Mouse (Mus musculus): ENCODE measurements around the gene Zcchc2. TPM values are rescaled to one million over a fixed set of nuclear protein-coding genes. Genes with fewer than 3 reads are reported as not detected.

Gene Zcchc2
- polyA plus RNA-seq, 1 experiment from 2014 or later = 5.3 TPM

DNA sequence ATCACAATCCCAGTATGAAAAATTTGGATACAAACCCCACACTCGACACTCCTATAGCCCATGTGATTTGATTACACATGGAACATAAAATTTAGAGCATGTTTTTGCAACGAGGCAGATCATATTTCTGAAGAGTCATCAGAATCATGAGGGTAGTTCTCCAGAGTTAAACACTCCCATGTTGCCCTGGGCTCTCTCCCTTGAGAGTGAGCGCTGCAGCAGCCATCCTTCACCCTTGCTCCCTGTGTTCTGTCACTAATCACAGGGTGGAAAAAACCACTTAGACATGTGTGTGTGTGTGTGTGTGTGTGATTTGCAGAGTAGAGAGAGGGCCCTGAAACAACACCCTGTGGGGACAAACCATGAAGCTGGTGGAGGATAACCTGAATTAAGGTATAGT, 2.0 kb upstream of the Zcchc2 start:
- no peak for DNase-seq (ENCODE audit: low spot score)

DNA sequence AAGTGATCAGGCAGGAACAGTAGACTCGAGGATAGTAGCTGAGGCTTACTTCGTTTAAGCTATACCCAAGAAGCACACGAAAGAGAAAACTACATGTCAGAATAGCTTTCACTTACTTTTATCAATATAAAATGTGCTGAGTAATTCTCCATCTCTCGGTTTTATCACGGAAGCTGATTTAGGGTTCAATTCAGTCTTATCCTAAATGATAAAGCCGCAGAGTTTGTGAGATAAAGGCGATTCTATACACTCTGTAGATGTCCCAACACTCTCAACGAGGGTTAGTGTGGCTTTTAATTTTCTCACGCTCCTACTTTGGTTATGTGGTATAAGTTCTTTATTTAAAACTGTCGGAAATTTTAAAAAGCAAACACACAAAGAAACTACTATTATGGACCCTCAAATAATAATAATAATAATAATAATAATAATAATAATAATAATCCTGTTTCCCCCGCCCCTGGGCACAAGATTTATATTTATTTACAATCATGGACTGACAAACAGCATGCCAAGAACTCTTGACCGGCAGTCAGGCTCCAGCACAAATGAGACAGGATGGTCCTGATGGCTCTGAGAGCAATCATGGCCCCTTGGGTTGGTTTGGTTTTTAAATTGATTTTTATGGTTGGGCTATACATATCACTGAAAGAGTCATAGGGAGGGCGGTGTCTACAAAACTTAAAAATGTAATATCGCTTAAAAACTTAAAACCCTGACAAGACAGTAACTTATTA, 1.1 kb upstream of the Zcchc2 start:
- DNase-seq (ENCODE audit: low spot score) = peak; percentile 9

DNA sequence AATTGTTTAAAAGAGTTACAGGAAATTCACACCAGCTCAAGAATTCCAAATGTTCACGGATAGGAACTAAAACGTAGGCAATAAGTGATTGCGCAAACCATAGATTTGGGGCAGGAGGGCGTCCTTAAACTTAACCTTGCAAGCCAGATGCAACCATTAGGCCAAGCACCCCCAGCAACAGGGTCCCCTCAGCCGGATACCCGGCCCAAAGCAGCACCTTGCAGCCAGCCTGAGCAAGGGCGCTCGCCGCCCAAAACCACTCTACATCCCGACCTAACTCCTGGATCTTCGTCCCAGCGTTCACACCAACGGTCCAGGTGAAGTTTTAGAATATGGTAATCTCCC, 594 bp upstream of the Zcchc2 start:
- no peak for DNase-seq (ENCODE audit: low spot score)

DNA sequence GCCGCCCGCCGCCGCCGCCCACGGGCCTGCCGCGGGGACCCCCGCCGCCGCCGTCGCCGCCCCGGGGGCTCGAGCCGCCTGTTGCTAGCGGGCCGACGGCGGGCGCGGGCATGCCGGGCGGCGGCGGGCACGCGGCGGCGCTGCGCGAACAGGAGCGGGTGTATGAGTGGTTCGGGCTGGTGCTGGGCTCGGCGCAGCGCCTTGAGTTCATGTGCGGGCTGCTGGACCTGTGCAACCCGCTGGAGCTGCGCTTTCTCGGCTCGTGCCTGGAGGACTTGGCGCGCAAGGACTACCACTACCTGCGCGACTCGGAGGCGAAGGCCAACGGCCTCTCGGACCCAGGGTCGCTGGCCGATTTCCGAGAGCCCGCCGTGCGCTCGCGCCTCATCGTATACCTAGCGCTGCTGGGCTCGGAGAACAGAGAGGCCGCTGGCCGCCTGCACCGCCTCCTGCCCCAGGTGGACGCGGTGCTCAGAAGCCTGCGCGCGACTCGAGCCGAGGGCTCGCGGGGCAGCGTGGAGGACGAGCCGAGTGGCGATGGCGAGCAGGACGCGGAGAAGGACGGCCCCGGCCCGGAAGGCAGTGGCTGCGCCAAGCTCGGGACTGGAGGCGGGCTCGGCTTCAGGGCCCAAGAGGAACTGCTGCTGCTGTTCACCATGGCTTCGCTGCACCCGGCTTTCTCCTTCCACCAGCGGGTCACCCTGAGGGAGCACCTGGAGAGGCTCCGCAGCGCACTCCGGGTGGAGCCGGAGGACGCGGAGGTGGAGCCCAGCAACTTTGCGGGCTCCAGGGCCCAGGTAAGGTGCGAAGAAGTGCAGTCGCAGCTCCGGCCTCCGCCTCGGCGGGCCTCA, 930 bp downstream of the Zcchc2 start:
- peak; percentile 66 for DNase-seq (ENCODE audit: low spot score)

DNA sequence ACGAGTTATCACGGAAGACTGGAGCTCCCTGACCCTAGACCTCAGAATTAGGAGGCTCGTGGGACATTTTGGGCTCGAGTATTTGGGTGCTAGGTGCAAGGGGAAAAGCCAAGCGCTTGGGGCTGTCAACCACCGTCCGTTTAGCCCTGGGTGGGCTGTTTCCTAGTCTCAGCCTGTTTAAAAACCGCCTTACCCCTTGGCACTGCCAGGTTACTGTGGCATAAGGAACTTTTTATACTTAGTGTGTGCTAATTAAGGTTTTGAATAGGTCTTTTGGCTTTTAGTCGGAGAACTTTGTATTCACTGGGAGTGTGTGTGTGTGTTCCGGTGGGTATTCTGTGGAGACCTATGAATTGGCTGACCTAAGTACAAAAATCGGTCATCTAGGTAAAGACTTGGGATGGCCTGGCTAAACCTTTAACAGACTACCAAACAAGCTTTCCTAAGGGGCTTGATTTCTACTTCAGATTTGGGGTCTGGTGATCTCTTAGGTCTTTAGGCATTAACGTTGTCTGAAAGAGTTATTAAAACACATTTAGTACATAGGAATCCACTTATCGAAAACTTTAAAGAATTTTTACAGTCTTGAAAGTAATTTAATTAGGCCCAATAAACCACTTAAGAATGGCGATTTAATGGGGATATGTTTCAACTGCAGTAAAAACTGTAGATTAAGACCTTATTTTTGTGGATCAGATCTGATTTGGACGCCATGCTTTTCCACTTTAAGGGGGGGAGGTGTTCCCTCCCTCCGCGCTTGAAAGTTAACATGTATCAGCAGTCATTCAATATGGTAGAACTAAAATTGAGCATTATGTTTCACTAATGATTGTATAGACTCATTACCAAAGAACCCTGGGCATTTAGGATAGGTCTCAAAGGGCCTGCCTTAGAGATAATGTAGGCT, 2.0 kb downstream of the Zcchc2 start:
- DNase-seq (ENCODE audit: low spot score) = peak; percentile 7

DNA sequence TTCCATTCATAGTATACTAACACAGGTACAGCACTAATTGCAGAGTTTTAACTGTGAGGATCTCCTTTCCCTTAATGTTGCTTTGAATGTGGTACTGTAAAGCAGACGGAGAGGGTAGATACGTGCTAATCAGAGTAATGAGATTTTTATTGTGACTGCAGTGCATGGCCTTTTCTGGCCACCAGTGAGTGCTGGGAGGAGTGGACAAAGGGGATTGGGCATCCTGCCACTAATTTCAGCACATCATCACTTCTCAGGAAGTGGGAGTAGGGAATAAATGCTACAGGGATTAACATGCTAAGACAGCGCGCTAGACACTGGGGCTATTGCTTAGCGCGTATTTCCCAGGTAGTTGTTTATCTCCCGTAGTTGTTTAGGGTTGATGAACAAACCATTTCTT, 3.0 kb downstream of the Zcchc2 start:
- peak; percentile 6 for DNase-seq (ENCODE audit: low spot score)

DNA sequence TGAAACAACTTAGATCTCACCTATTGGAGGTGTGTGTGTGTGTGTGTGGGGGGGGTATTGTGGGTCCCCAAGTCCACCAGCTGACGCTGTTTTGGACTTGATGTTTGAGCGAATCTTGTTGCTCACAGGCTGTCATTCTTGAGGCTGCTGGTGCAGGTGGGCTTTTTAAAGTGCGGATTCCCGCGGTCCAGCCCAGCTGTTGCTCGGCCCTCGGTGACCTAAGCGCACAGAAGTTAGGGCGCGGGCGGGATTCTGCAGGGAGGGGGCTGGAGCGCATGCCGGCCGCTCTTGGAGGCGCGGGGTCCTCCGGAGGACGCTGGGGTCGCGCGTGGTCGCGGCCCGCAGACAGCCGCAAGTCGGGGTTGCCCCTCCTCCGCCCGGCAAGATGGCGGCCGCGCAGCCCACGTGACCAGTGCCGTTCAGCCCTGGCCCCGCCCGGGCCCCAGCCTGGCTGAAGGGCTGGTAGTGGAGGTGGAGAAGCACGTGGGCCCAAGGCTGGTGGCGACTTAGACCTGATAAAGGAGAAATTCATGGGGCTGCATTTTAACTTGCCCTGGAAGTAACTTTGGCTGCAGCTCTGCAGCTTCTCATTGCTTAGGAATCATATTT, 3.5 kb downstream of the Zcchc2 start:
- DNase-seq (ENCODE audit: low spot score) = peak; percentile 83

DNA sequence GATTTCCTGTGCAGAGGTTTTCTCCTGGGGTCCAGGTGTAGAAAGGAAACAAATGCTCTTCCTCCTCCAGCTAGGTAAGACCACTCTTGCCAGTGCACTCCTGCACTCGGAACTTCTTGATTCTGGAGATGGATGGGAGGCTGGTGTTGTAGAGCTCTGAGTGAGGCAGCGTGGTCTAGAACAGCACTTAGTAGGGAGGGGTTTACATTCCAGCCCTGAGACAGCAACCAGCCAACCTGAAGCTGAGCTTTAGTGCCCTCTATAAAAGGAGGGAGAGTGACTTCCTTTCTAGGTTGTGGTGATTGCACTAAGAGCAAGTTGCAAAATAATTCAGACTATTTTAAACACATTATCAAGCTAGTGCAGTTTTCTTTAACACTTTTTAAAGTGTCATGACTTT, 5.8 kb downstream of the Zcchc2 start:
- no peak for DNase-seq (ENCODE audit: low spot score)

DNA sequence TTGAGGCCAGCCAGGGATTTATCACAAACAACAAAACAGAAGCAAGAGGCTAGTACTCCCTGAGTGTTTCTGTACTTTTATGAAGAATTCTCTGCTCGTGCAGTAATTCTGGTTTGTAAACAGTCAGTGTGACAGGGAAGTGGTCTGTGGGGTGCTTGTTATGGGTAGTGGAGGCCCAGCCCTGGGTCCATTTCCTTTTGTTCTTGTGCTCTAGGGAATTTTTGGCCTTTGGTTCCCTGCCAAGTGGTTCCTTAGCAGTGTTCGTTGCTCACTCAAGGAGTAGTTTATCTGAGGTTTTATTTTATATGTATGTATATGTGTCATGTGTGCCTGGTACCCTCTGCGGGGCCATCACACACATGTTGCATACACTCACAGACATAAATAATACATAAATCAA, 7.1 kb downstream of the Zcchc2 start:
- DNase-seq (ENCODE audit: low spot score) = no peak

DNA sequence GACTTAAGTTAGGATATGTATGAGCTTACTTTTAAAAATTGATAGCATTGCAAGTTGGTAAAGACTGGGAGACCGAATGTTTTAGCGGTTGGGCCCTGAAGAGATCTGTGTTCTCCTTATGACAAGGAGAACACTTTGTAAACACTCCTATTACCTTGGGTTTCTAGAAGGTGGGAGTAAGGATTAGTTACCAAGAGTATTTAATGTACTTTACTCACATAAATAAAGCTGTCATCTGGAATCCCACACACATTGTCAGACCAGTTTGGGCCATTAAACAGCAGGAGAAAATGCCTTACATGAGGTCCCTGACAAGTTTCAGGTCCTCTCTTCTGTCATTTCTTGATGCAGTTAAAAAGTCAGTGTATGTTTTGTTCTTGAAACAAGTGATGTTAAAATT, 9.6 kb downstream of the Zcchc2 start:
- DNase-seq (ENCODE audit: low spot score) = no peak

DNA sequence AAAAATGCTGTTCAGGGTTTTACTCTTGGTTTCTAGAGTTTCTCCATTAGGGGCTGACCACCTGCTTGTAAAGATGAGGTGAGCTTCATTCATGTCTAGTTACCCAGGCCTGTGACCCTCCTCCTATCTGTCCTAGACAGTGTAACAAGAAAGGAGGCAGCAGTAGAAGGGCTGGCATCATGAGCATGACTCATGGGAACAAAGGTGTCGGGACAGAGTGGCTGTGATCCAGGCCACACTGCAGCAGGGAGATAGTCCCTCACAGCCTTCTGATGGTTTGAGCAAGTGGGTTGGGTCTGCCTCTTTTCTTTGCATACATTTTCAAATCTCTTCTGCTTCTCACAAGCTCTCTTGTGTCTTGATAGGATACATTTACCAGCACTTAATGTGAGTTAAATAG, 17.4 kb downstream of the Zcchc2 start:
- DNase-seq (ENCODE audit: low spot score) = no peak

DNA sequence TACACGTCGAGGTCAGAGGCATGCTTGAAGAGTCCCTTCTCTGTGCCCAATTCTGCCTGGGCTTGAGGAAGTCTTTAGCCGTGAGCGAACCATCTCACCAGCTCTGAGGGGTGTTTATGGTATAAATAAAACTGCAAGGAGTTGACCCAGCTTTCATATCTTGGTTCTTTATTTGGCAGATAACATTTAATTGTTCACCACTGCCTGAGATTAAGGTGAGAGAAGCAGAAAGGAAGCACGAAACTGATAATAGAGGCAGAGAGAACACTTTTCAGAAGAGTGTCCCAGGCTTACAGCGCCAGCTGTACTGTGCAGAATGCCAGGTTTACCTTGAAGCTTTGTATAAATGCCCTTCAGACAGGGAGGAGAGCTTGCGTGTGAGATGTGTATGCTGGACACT, 20.9 kb downstream of the Zcchc2 start:
- no peak for DNase-seq (ENCODE audit: low spot score)

DNA sequence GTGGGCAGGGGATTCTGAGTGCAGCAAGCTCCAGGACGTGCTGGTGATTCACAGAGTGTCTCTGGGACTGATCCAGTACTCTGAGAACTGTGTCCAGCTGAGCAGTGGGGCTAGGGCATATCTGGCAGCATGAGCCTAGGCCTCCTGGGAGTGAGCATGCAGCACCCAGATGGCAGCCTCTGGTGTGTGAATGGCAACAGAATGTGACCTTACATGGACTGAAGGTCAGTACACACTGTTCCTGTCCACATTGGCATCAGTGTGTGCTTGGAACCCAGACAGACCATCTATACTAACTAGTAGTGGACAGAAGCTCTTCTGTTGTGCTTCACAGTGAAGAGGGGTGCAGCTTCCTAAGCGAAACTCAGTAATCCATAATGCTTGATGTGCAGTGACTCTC, 23.6 kb downstream of the Zcchc2 start:
- DNase-seq (ENCODE audit: low spot score) = no peak

DNA sequence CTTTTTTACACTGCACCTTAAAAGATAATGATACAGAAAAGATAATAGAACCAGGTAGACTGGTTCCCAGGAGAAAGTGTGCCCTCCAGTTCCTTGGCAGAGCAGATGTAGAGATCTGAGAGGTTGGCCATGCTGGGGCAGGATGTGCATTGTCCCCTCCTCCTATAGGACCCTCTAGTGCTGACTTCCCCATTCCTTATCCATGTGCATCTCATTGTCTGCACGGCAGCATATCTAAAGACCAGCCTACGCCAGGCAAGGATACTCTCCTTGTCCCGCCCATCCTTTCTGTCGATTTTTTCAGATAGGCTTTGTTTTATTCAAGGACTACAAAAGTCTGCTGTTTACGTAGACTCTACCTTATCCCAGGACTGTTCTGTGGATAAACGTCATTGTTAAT, 26.1 kb downstream of the Zcchc2 start:
- DNase-seq (ENCODE audit: low spot score) = no peak

DNA sequence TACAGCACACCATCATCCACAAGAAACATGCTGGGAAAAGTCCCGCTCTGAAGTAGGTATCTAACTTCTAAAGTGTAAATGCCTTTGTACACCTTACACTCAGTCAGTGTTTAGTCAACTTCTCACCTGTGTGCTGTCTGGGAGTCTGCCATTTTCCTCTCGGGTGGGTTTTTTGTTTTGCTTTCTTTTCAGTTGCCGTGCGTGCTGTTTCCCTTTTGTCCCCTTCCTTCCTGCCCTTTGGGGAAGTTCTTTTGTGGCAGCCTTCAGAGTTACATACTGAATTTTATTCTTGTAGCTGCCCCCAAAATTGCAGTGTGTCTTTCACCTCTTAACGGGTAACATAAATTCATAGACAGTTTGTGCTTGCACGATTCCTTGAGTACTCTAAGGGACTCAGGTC, 29.6 kb downstream of the Zcchc2 start:
- peak; percentile 34 for DNase-seq (ENCODE audit: low spot score)

DNA sequence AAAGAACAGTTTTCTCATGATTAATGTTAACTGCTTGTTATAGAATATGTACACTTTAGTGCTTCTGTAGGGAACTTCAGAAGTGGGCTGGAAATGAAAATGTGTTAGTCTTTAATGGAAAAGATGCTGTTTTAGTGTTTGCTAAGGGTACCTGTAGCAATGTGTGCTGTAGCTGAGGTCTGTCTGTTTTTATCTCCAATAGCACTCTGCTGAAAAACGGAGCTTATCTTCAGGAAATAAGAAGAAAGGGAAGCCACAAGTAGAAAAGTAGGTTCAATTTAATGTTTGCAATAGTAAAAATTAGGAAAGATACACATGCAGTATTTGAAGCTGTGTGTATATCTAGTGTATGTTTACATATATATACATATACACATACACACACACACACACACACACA, 32.8 kb downstream of the Zcchc2 start:
- DNase-seq (ENCODE audit: low spot score) = no peak

DNA sequence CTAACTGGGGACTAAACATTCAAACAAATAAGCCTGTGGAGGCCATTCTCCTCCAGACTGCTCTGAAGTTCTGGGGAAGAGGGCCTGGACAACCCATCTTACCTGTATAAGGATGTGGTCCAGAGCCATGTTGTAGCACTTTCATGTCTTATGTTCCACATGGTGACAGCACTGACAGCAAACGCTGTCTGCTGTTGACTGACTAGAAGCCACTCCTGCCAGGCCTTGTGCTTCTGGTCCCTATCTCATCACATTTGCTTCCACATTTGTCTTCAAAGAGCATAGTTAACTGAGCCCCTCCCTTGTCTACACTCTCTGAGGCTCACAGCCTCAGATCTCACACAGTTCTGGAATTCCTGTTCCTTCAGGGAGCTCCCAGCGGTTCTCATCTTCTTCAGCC, 34.0 kb downstream of the Zcchc2 start:
- DNase-seq (ENCODE audit: low spot score) = no peak

DNA sequence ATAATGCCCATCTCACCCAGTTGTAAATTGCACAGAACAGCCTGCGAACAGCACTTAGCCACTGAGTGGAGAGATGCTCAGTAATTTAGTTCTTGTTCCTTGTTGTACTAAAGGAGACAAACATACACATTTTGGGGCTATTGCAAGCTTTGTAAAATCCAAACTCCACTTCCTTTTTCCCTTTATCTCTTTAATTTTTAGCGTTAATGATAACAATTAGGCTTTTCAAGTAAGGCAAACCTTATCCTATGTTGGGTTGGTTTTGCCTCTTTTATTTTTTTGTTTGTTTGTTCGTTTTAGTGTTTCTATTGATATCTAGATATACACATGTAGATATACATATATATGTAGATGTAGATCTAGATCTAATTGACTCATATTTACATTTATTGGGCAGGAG, 34.6 kb downstream of the Zcchc2 start:
- no peak for DNase-seq (ENCODE audit: low spot score)

DNA sequence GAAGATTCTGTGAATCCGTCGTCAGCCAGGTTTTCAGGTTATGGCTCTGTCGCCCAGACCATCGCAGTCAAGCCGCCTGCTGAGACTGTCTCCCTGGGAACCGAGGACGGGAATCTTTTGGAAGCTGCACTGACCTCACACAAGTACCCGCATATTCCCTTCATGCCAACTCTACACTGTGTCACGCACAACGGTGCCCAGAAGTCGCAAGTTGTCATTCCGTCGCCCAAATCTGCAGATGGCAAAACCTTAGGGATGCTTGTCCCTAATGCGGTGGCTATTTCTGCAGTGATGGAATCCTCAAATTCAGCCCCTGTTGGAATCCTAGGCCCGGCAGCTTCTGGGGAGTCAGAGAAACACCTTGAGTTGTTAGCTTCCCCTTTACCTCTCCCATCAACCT, 39.6 kb downstream of the Zcchc2 start:
- no peak for DNase-seq (ENCODE audit: low spot score)

DNA sequence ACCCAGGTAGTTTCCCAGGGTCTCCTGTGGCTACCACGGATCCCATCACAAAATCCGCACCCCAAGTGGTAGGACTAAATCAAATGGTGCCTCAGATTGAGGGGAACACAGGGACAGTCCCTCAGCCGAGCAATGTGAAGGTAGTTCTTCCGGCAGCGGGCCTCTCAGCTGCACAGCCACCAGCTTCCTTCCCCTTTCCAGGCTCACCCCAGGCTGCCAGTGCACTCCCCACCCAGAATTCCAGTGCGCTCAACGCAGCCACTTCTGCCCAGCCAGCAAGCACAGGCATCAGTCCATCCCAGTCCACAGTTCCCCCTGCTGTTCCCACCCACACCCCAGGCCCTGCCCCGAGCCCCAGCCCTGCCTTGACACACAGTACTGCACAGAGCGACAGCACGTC, 40.1 kb downstream of the Zcchc2 start:
- no peak for DNase-seq (ENCODE audit: low spot score)

DNA sequence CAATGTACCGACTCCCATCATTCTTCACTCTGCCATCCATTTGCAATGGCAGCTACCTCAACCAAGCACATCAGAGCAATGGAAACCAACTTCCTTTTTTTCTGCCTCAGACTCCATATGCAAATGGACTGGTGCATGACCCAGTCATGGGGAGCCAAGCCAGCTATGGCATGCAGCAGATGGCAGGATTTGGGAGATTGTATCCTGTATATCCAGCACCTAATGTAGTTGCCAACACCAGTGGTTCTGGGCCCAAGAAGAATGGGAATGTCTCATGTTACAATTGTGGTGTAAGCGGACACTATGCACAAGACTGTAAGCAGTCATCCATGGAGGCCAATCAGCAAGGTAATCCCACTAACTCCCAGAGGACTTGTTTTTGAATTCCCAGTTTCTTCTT, 40.7 kb downstream of the Zcchc2 start:
- DNase-seq (ENCODE audit: low spot score) = no peak

DNA sequence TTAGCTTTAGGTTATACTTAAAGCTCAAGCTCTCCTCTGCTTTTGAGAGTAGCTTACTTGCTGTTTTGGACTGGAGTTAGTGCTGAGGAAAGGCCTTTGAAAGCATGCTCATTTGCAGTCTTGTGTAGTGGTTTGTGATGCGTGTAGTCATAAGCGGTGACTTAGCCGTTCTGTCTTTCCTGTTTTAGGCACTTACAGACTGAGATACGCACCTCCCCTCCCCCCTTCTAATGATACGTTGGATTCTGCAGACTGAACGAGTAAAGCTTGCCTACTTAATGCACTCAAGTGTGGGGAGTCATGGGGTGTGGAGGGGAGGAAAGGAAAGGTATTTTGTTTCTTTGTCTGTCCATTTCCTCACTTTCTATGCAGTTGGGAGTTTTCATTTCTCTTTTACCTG, 41.7 kb downstream of the Zcchc2 start:
- peak; percentile 55 for DNase-seq (ENCODE audit: low spot score)
